Mouse (Mus musculus): ENCODE measurements around the gene D10Jhu81e.

DNA sequence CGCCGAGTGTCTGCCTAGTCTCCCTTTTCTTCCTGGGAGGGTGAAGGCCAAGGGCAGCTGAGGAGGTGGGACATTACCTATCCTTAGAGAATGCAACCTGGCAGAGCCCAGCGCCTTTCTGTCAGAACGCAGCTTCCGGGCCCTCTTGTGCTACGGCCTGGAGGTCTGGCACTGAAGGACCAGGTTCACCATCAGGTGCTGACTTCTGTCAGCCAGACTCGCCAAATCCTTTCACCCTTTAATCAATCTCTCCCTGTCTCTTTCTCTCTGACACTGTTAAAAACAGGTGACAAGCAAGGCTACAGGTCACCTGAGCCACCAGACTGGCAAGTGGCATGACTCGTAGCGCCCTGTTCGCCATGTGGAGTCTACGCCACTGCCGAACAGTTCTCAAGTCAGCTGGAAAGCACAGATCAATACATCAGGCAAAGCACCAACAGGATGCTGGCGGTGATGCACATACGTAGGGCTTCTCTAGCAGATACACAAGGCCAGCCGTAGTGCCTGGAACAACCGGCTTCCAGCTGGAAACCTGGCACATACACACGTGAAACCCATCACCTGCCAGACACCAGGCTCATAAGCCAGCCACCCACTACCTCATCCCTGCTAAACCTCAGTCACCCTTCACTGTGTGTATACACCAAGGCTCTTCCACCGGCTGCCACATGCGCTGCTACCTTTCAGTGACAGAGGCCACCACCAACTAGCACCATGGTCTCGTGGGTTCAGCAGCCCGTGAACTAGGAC is 4.2 kb downstream of the D10Jhu81e start:
- no peak for TF ChIP-seq POLR2A (IDR thresholded peaks at IDR 0.05; ENCODE audit: borderline replicate concordance, extremely low read depth, insufficient read depth, insufficient read length, poor library complexity, severe bottlenecking)
- no peak for TF ChIP-seq CTCF (IDR thresholded peaks at IDR 0.05; ENCODE audit: borderline replicate concordance, extremely low read depth, insufficient read depth, insufficient read length)

All from brain, embryonic 14.5 days (tissue).